Mouse (Mus musculus) gastrocnemius, adult 2 months (tissue): ENCODE data around the gene Tmem8b. TPM values are rescaled to one million over a fixed set of nuclear protein-coding genes. Genes with fewer than 3 reads are reported as not detected.

Source experiments
- DNase-seq: peaks from one replicate; pipeline ENCODE4 v3.0.0; 2022
- H3K27ac ChIP-seq: fragments of 200-600 bp; 2 replicates; pipeline ENCODE4 v1.8.1; 2022; ENCODE audit warnings: mild to moderate bottlenecking
- H3K4me3 ChIP-seq: fragments of 200-600 bp; 2 replicates; pipeline ENCODE4 v1.8.1; 2022; ENCODE audit warnings: mild to moderate bottlenecking, moderate library complexity
- CTCF ChIP-seq: fragments of 200-600 bp; IDR thresholded peaks from 2 replicates; pipeline ENCODE4 v1.8.1; 2022; ENCODE audit warnings: antibody characterized with exemption, mild to moderate bottlenecking, moderate library complexity
- intact Hi-C: fragments of 180-260 bp; cut with DNase I; formaldehyde crosslinking; loops from one replicate; pipeline ENCODE4 v1.15.1; 2025
- total RNA-seq, 2 experiments: library from RNA; stranded (reverse); gene quantifications; 2 replicates each; pipeline ENCODE4 v1.2.3; 2021

Tmem8b gene
- total RNA-seq, 2 experiments from 2014 or later = 8.4 to 14.9 TPM

DNA sequence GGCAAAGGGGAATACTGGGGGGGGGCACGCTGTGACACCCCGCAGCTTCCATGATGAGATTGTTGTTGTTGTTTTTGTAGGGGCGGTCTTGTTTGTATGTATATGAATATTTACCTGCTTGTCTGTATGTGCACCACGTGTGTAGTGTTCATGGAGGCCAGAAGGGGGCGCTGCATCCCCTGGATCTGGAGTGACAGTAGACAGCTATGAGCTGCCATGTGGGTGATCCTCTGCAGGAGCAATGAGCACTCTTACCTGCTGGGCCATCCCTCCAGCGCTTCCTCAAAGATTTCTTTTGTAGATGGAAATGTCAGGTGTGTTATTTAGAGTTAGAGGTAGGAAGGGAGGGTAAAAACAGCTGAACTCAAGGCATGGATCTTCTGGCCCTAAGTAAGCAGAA lies 34.7 kb downstream of the Tmem8b start:
- DNase-seq = no peak
- H3K27ac ChIP-seq = no peak overlapping the region
- no peak overlapping the region for H3K4me3 ChIP-seq
- TF ChIP-seq CTCF = peak; percentile 10; the same call in 1 of the 2 replicates
- intact Hi-C loops = no loop called here

DNA sequence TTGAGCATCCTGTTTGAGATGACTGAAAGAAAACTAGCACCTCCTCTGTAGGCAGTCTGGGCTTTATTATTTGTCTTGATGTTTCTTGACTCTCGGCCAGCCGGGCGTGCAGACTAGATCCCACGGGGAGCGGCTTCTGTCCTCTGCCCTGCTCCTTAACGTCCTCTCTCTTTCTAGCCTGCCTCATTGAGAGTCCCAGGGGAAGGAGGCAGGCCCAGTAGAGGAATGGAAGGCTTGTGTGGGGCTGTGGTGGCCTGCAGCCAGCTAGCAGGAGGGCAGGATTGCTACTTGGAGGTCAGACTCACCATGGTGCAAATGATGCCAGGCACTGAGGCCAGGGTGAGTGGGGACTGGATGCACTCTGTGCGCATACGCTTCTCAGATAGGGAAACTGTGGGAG lies 35.1 kb downstream of the Tmem8b start:
- no peak overlapping the region for H3K27ac ChIP-seq
- TF ChIP-seq CTCF = no peak
- intact Hi-C loops = no loop called here
- DNase-seq = no peak
- no peak overlapping the region for H3K4me3 ChIP-seq

DNA sequence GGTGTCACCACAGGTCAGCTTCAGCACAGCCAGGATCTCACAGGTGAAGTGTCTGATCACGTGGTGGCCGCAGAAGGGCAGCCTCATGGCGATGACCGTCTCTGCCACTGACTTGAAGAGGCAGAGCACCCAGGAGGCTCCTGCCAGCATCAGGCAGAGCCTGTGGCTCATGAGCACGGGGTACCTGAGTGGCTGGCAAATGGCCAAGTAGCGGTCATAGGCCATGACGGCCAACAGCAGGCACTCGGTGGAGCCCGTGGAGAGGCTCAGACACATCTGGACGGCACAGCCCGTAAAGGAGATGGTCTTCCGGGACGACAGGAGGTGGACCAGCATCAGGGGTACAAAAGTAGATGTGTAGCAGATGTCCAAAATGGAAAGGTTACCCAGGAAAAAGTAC lies 37.2 kb downstream of the Tmem8b start:
- TF ChIP-seq CTCF = no peak
- Histone ChIP-seq H3K27ac (no peak overlapping the region), H3K4me3 (no peak overlapping the region)
- intact Hi-C loops = no loop called here
- DNase-seq = no peak

DNA sequence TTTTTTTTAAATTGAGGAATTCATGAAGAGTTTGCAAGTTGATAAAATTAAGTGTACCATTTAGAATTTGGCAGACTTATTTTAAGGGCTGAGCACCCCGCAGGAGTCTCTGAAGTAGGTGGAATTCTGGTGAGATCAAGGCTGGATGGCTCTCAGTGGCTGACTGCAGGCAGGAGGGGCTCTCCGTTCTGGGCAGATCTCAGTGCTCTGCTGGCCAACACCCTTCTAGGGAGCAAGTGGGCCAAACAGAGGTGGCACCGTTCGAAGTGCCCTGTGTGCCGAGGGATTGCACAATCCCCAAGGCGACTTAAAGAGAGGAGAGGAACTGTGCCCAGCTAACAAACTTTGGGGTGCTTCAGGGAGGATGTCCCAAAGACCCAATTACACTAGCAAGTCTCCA lies 41.1 kb downstream of the Tmem8b start, which contains the start of gene Olfr71:
Gene Olfr71, minus strand, starts transcription at position 387 of the 400 bp plus-strand sequence.
- H3K27ac ChIP-seq = no peak within 1 kb of the TSS
- DNase-seq = peak; percentile 62
- no peak for TF ChIP-seq CTCF
- no peak within 1 kb of the TSS for H3K4me3 ChIP-seq
- intact Hi-C loops = loop anchor here (1.0 to 10.0 kb wide), 2 partner anchors 38 to 275 kb away; no protein-coding TSS in a partner anchor

DNA sequence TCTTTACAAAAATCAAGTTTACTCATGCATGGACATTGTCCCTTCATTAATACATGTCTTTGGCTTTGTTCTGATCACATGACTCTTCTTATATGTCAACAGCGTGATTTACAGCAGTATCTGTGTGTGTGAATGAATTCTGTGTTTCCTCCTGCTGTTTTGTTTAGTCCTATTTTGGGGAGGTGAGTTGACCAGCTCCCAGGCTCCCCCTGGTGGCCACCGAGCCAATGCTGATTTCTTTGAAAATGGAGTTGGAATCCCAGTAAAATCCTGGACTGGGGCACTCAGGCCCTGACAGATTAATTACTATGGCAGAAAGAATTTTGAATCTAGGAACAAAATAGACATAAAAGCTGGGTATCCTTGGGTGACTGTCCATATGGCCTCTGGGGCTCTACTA lies 43.0 kb downstream of the Tmem8b start:
- no peak overlapping the region for H3K4me3 ChIP-seq
- TF ChIP-seq CTCF = peak; percentile 95
- no peak overlapping the region for H3K27ac ChIP-seq
- DNase-seq = peak; percentile 86
- intact Hi-C loops = loop anchor here (1.0 to 10.0 kb wide), 2 partner anchors 82 to 277 kb away; no protein-coding TSS in a partner anchor

DNA sequence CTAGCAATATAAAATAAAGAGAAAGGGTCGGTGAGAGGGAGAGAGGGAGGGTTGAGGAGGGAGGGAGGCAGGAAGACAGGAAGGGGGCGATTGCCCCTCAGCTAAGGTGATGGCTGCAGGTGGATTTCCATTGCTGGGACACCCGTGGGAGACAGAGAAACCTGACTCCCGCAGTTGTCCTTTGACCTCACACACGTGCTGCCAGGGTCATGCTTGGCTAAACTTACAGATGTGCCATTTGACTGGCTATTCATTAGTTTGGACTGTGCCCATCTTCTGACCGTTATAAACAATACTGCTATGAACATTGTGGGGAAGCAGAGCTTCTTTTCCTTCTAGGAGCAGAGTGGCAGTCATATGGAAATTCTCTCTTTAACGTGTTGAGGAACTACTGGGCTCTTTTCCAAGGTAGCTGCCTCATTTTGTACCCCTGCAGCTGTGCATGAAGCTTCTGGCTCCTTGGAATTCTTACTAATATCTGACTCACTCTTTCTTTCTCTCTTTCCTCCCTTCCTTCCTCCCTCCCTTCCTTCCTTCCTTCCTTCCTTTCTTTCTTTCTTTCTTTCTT lies 45.0 kb downstream of the Tmem8b start:
- Histone ChIP-seq H3K27ac (no peak overlapping the region), H3K4me3 (no peak overlapping the region)
- DNase-seq = no peak
- TF ChIP-seq CTCF = no peak
- intact Hi-C loops = loop anchor here (10.0 kb wide), 1 partner anchor 279 kb away; no protein-coding TSS in a partner anchor

DNA sequence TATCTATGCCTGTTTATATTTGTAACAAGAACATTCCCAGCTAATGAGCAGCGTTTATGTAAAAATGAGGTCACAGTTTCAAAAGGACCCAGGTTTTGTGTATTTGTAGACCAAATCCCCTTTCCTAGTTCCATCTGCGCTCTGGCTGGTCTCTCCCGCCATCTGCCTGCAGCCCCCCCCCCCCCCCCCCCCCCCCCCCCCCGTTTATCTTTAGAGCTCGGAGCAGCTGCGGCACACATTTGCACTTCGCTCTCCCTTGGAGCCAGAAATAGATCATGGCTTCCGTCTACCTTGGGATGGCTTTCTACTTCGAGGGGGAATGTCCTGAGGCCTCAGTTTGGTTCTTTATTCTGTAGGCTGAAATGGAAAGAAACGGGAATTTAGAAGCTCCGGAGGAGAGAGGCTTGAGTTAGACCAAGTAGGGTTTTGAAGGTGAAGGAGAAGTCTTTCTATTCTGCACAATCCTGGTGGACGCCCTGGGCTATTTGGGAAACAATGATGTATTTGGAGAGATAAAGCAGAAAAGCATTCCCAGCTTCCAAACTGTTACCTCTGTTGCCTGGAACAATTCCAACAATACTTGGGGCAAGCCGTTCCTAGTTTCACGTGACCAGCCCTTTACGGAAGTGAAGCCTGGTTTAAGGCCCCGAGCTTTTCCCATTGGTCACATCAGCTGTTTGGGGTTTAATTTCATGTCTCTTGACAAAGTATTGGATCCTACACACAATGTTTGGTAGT lies 51.9 kb downstream of the Tmem8b start:
- intact Hi-C loops = no loop called here
- TF ChIP-seq CTCF = no peak
- H3K27ac ChIP-seq = peak overlapping the region; percentile 63; the same call in 1 of the 2 replicates
- H3K4me3 ChIP-seq = peak overlapping the region; percentile 28; the same call in 1 of the 2 replicates
- peak; percentile 35 for DNase-seq

DNA sequence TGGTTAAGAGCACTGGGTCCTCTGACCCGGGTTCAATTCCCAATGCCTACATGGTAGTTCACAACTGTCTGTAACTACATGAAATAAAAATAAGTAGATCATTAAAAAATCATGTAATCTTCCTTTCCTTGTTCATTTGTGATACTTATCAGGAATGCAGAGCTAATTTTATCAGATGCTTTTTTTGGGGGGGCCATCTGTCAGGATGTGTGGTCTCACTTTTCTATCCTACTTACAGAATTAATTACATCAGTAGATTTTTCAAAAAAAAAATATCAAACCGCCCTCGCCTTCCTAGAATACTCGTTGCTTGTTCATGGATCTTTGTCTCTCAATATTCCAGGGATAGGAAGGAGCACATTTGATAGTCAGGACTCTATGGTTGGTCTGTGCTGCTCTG lies 53.4 kb downstream of the Tmem8b start:
- intact Hi-C loops = no loop called here
- H3K4me3 ChIP-seq = no peak overlapping the region
- TF ChIP-seq CTCF = no peak
- no peak overlapping the region for H3K27ac ChIP-seq
- no peak for DNase-seq

DNA sequence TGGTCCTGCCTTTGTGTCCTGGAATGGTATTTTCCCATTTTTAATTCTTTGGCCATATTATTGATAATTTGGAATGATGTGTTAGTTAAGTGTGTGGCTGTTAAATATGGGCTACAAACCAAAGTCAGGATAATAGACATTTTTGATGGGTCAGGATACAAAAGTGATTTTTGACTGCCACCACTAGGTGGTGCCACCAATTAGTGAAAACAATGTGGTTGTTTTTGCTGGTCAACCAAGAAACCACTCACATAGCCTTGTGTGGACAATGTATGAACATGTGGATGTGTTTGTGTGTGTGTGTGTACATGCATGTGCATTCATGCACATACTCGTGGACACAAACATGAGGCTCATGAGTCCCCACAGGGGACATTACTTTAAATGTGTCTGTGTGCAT lies 56.0 kb downstream of the Tmem8b start:
- peak; percentile 55 for DNase-seq
- intact Hi-C loops = loop anchor here (5.0 kb wide), 1 partner anchor 138 kb away; no protein-coding TSS in a partner anchor
- Histone ChIP-seq H3K4me3 (no peak overlapping the region), H3K27ac (peak overlapping the region; percentile 95; the same call in 1 of the 2 replicates)
- peak; percentile 79 for TF ChIP-seq CTCF

DNA sequence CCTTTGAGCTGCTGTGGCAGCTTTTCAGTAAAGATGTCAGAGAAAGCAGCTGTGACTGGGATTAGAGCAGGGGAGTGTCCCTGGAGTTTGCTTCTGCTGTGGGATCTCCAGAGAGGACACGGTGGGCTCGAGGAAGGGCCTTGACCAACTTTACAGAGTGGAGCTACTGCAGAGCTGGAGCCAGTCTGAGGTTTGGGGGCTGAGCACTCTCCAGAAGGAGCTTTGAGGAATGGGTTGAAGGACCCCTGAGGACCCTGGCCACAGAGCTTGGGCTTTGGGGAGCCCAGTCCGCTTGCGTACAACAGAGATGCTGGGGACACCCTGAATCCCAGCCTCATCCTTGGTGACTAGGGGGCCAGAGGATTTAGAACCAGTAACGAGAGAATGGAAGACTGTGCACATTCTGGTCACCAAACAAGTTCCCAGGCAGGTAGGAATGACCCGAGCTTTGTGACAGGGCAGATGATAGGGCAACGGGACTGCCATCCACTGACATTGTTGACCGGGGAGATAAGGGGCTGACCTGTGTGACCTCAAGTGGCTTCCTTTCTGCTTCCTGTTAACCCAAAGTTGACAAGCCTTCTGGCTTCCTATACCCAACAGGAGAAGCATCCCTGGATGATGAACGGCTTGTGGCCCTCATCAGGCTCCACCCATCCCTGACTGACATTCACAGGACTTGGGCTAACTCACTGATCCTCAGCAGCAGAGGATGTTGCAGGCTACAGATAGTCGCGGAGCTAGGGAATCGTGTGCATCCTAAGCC lies 57.6 kb downstream of the Tmem8b start:
- Histone ChIP-seq H3K4me3 (peak overlapping the region; percentile 37), H3K27ac (peak overlapping the region; percentile 95)
- intact Hi-C loops = loop anchor here (5.0 kb wide), 1 partner anchor 136 kb away; no protein-coding TSS in a partner anchor
- TF ChIP-seq CTCF = no peak
- peak; percentile 33 for DNase-seq

DNA sequence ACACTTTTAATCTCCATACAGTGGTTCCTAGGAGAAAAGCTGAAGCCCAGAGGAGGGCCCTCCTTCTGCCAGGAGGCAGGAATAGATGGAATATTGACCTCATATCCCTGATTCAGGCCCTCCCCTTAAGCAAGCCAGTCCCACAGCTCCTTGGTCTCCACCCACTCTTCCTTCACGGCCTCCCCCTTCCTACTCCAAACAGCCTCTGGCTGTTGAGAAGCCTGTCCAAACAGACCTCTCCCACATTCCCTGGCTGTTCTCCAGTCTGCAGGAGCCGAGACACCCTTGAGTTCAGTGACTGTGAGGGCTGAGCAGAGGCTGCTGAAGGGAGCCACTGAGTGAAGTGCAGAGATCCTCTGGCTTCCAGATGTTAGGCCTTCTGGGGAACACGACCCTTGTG lies 58.2 kb downstream of the Tmem8b start, which contains the start of gene Hrct1:
Gene Hrct1, plus strand, starts transcription at position 194 of the 400 bp plus-strand sequence.
- no peak for TF ChIP-seq CTCF
- Histone ChIP-seq H3K4me3 (peak within 1 kb of the TSS; percentile 60), H3K27ac (peak within 1 kb of the TSS; percentile 95)
- intact Hi-C loops = loop anchor here (5.0 kb wide), 1 partner anchor 135 kb away; no protein-coding TSS in a partner anchor
- DNase-seq = peak; percentile 87

DNA sequence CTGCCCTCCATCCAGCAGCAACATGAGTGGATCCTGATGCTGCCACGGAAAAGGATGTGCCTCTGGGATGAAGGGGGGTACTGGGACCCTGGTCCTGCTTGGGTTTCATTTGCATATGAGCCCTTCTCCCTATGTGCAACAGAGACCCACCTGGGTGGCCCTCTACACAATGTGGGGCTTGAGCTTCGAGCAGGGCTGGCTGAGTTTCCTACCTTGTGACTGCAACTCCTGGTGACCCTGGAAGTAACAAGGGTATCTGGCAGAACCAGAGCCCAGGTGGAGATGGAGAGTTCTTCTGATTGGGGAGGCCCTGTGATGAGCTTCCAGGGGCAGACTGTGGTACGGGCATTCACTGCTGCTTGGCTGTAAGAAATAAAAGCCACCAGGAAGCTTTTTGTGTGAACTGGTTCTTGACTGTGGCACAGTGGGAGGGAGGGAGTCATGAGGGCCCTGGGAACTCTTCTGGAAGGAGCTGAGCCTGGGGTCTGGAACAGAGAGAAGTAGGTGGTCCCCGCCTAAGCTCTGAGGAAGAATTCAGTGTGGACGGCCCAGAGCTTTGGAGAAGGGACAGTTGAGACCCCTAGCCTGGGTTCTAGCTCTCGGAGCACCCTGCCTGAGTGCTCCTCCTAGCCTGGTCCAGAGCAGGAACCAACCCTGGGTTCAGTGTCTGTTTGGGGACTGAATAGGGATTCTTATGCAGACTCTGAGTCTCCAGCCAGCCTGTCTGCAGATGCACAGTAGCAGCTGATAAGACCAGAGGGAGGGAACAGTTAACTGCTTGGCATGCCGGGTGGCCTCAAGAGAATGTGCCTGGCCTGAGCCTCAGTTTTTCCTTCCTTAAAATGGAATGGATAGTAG lies 59.2 kb downstream of the Tmem8b start:
- peak overlapping the region; percentile 95 for H3K27ac ChIP-seq
- DNase-seq = peak; percentile 34
- intact Hi-C loops = loop anchor here (5.0 kb wide), 1 partner anchor 134 kb away; no protein-coding TSS in a partner anchor
- peak overlapping the region; percentile 60 for H3K4me3 ChIP-seq
- no peak for TF ChIP-seq CTCF
